Mouse (Mus musculus): Measurements from ENCODE around the gene Tubb4a.

The Tubb4a gene

GRCm38 (mm10) chr17:57058891-57059485 lies 28.6 kb downstream of the Tubb4a start, which contains the start of gene Crb3:
TSS of gene Crb3 (plus strand) at chr17:57059105.
- DNase-seq (ENCODE audit: low read depth, low spot score) = no peak

- no peak for DNase-seq (ENCODE audit: low read depth, low spot score)
These were observed 31.3 kb downstream of the Tubb4a start for GRCm38 (mm10) chr17:57056246-57056645.

GRCm38 (mm10) chr17:57051679-57052078 lies 35.9 kb downstream of the Tubb4a start:
- peak; percentile 82 for DNase-seq (ENCODE audit: low read depth, low spot score)

- DNase-seq (ENCODE audit: low read depth, low spot score) = no peak
These were observed 38.8 kb downstream of the Tubb4a start for GRCm38 (mm10) chr17:57048816-57049215.

- peak; percentile 97 for DNase-seq (ENCODE audit: low read depth, low spot score)
These were observed 40.2 kb downstream of the Tubb4a start for GRCm38 (mm10) chr17:57047406-57047805.

GRCm38 (mm10) chr17:57041554-57041953 lies 46.0 kb downstream of the Tubb4a start, which contains the start of gene Slc25a41:
TSS of gene Slc25a41 (minus strand) at chr17:57041654.
- DNase-seq (ENCODE audit: low read depth, low spot score) = no peak

- DNase-seq (ENCODE audit: low read depth, low spot score) = peak; percentile 74
These were observed 48.6 kb downstream of the Tubb4a start for GRCm38 (mm10) chr17:57038978-57039377.

GRCm38 (mm10) chr17:57032854-57033253 lies 54.7 kb downstream of the Tubb4a start:
- no peak for DNase-seq (ENCODE audit: low read depth, low spot score)

GRCm38 (mm10) chr17:57031661-57032420 lies 55.7 kb downstream of the Tubb4a start:
- peak; percentile 100 for DNase-seq (ENCODE audit: low read depth, low spot score)

GRCm38 (mm10) chr17:57030931-57031660 lies 56.5 kb downstream of the Tubb4a start, which contains the start of gene Khsrp:
TSS of gene Khsrp (minus strand) at chr17:57031522.
- peak; percentile 64 for DNase-seq (ENCODE audit: low read depth, low spot score)
